Mouse (Mus musculus) liver, postnatal 0 days (tissue): ENCODE results near the gene Ppargc1a. TPM values are rescaled to one million over a fixed set of nuclear protein-coding genes. Genes with fewer than 3 reads are reported as not detected.
A peak's percentile ranks its signal among the peaks of the same experiment; 100 is the strongest.

Source experiments
- ATAC-seq: fragments of 200-750 bp; cut with Nextera tagmentation; 2 replicates; pipeline ENCODE4 v1.8.0; 2017; ENCODE audit warnings: mild to moderate bottlenecking, moderate library complexity
- DNase-seq: peaks from one replicate; pipeline ENCODE4 v3.0.0-alpha.2; 2016
- H3K27ac ChIP-seq: fragments of 300-500 bp; sonication (generic); 2 replicates; pipeline ENCODE4 v1.5.1; 2014; ENCODE audit warnings: antibody characterized with exemption, moderate library complexity, mild to moderate bottlenecking, low read depth
- H3K27me3 ChIP-seq: fragments of 300-500 bp; sonication (generic); 2 replicates; pipeline ENCODE4 v1.6.1; 2014; ENCODE audit warnings: low read length, control low read depth, mixed read lengths; ENCODE audit not compliant: insufficient read depth
- H3K36me3 ChIP-seq: fragments of 300-500 bp; sonication (generic); replicated peaks from 2 replicates; pipeline ENCODE4 v1.6.1; 2014; ENCODE audit warnings: mild to moderate bottlenecking, control low read depth, low read length, moderate library complexity, mixed read lengths; ENCODE audit not compliant: insufficient read depth
- H3K4me1 ChIP-seq: fragments of 300-500 bp; sonication (generic); 2 replicates; pipeline ENCODE4 v1.6.1; 2014; ENCODE audit warnings: antibody characterized with exemption, mild to moderate bottlenecking, control low read depth; ENCODE audit not compliant: insufficient read depth
- H3K4me2 ChIP-seq: fragments of 300-500 bp; sonication (generic); 2 replicates; pipeline ENCODE4 v1.6.1; 2014; ENCODE audit warnings: low read depth, mild to moderate bottlenecking, low read length, moderate library complexity, mixed read lengths
- H3K4me3 ChIP-seq: fragments of 300-500 bp; sonication (generic); 2 replicates; pipeline ENCODE4 v1.5.1; 2014; ENCODE audit warnings: low read depth, low read length
- H3K9ac ChIP-seq: fragments of 300-500 bp; sonication (generic); replicated peaks from 2 replicates; pipeline ENCODE4 v1.6.1; 2014; ENCODE audit warnings: mild to moderate bottlenecking, moderate library complexity
- H3K9me3 ChIP-seq: fragments of 300-500 bp; sonication (generic); 2 replicates; pipeline ENCODE4 v1.6.1; 2016; ENCODE audit warnings: mild to moderate bottlenecking, control low read depth, low read length, mixed read lengths
- CTCF ChIP-seq: sonication (generic); IDR thresholded peaks from 2 replicates; pipeline ENCODE4 v1.5.1; 2016; ENCODE audit warnings: antibody characterized with exemption, low read depth
- EP300 ChIP-seq: IDR thresholded peaks from 2 replicates; pipeline ENCODE4 v1.6.1; 2016; ENCODE audit warnings: antibody characterized with exemption, low read depth, mild to moderate bottlenecking
- WGBS: fragments of 180-500 bp; shearing (Covaris S2); extraction: QIAGEN DNeasy Blood & Tissue Kit; methylation state at CpG from one replicate; pipeline ENCODE4 v1.1.7; 2014; ENCODE audit not compliant: insufficient replicate concordance; 5-methylcytosine and 5-hydroxymethylcytosine counted together
- polyA plus RNA-seq: library from polyadenylated mRNA; unstranded; fragments of >200 nt; fragmentation: Nextera tagmentation; extraction: Ambion mirVana; gene quantifications from 2 replicates; pipeline ENCODE4 v1.2.1, GENCODE M21; 2015

Gene Ppargc1a
- polyA plus RNA-seq, 1 experiment from 2014 or later: 7.1 TPM

DNA sequence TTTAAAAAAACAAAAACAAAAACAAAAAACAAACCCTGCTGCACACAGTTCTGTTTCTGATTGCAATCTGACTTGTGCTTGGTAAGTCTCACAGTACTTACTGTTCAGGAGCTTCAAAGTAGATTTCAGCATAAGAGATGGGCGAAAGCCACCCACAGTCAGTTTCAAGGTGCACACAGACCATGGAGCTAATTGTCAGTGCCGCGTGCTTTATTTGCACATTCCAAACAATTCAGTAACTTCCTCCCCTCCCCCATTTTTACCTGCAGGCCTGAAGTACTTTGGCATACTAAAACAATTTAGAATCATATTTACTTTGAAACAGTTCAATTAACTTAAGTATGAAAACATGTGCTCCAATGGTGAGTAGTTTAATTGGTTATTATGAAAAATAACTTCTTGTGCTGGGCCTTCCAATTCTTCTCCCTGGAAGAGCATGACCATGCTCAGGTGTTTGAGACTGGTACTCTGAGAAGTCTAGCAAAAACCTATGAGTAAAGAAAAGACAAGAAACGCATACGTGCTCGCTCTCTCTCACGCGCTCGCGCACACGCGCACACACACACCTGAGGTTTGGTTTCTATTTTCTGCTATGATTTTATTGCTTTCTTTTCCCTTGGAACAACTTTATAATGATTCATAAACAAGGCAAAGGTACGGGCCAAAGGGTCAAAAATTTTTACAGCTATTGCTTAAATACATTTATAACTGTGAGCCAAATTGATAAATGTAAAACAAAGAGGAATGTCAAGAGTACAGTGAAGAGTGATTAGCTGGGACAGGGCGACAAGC lies 121.0 kb downstream of the Ppargc1a start:
- no peak for TF ChIP-seq CTCF
- TF ChIP-seq EP300: no peak
- H3K27ac ChIP-seq: peak overlapping the region; percentile 11; the same call in 1 of the 2 replicates
- 0 out of 2 replicates have a peak, but pooled peaks cover 2% of the 10 kb centered on the region for H3K4me1 ChIP-seq
- no peaks in the 10 kb centered on the region for H3K9me3 ChIP-seq
- peak; percentile 31; the same call in 1 of the 2 replicates for ATAC-seq
- H3K4me2 ChIP-seq: no peak overlapping the region
- H3K36me3 ChIP-seq: no peaks in the 10 kb centered on the region
- DNase-seq: no peak
- WGBS: 83% methylated on average over 14 of the region's 14 CpGs
- H3K9ac ChIP-seq: no peak overlapping the region
- no peaks in the 10 kb centered on the region for H3K27me3 ChIP-seq
- H3K4me3 ChIP-seq: no peak overlapping the region

DNA sequence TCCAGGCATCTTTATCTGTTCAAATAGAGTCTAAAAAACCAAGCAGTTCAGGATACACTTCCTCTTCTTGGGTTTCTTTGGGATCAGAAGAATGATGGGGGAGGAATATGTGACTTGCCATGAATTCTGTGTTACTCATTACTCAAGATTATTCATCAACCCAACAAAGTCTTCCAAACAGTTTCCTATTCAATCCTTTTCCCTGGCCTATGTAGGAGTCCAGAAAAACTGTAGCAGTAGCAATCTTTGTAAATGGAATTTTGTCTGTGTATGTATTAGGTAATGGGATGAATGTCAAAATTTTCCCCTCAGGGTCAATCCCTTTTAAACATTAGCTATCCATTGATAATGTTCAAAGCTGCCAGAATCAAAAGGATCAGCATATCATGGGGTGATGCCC lies 121.8 kb downstream of the Ppargc1a start:
- DNase-seq (no peak), ATAC-seq (peak; percentile 57)
- H3K36me3 ChIP-seq: no peaks in the 10 kb centered on the region
- no peak overlapping the region for H3K4me2 ChIP-seq
- H3K9ac ChIP-seq: no peak overlapping the region
- no peak for TF ChIP-seq EP300
- TF ChIP-seq CTCF: no peak
- 0 out of 2 replicates have a peak, but pooled peaks cover 2% of the 10 kb centered on the region for H3K4me1 ChIP-seq
- H3K27me3 ChIP-seq: no peaks in the 10 kb centered on the region
- no peak overlapping the region for H3K4me3 ChIP-seq
- peak overlapping the region; percentile 11; the same call in 1 of the 2 replicates for H3K27ac ChIP-seq
- H3K9me3 ChIP-seq: no peaks in the 10 kb centered on the region

- H3K9me3 ChIP-seq: no peaks in the 10 kb centered on the region
- no peaks in the 10 kb centered on the region for H3K4me1 ChIP-seq
- no peaks in the 10 kb centered on the region for H3K36me3 ChIP-seq
- no peak for ATAC-seq
- no peak for DNase-seq
- no peaks in the 10 kb centered on the region for H3K27me3 ChIP-seq
- H3K4me3 ChIP-seq: no peak overlapping the region
- H3K27ac ChIP-seq: no peak overlapping the region
- WGBS: 19% methylated on average over 4 of the region's 4 CpGs
- H3K4me2 ChIP-seq: no peak overlapping the region
- H3K9ac ChIP-seq: no peak overlapping the region
- no peak for TF ChIP-seq CTCF
- TF ChIP-seq EP300: no peak
Measured at GRCm38 (mm10) chr5:51439773-51440172, 127.8 kb downstream of the Ppargc1a start.

GRCm38 (mm10) chr5:51433905-51434304 lies 133.6 kb downstream of the Ppargc1a start:
- H3K4me2 ChIP-seq: no peak overlapping the region
- 76% methylated on average over 5 of the region's 5 CpGs for WGBS
- no peaks in the 10 kb centered on the region for H3K9me3 ChIP-seq
- no peak for TF ChIP-seq CTCF
- DNase-seq: no peak
- no peak for ATAC-seq
- no peak overlapping the region for H3K27ac ChIP-seq
- no peaks in the 10 kb centered on the region for H3K27me3 ChIP-seq
- no peaks in the 10 kb centered on the region for H3K36me3 ChIP-seq
- no peak overlapping the region for H3K9ac ChIP-seq
- no peak overlapping the region for H3K4me3 ChIP-seq
- no peaks in the 10 kb centered on the region for H3K4me1 ChIP-seq

- H3K27me3 ChIP-seq: no peaks in the 10 kb centered on the region
- DNase-seq (no peak), ATAC-seq (no peak)
- no peaks in the 10 kb centered on the region for H3K9me3 ChIP-seq
- H3K4me1 ChIP-seq: no peaks in the 10 kb centered on the region
- no peak overlapping the region for H3K4me3 ChIP-seq
- no peak overlapping the region for H3K9ac ChIP-seq
- WGBS: 65% methylated on average over 2 of the region's 2 CpGs
- no peaks in the 10 kb centered on the region for H3K36me3 ChIP-seq
- no peak overlapping the region for H3K4me2 ChIP-seq
- no peak overlapping the region for H3K27ac ChIP-seq
- TF ChIP-seq CTCF: no peak
- TF ChIP-seq EP300: no peak
Measured at GRCm38 (mm10) chr5:51432532-51432931, 135.0 kb downstream of the Ppargc1a start.

DNA sequence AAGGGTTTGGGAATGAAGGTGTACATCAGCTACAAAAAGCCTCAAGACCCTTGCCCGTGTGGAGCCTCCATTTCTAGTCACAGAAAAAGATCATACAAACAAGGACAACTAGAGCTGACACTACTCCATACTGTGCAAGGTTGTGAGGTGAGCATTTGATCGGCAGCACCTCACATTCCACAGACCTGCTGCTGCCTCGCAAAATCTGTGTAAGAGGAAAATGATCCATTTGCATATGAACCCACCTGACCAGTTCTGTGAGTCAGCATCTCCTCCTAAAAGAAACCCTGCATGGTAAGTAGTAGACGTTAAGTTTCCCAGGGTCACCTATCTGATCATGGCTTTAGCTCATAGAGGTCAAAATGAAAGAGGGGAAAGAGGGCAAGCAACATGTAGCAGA lies 135.5 kb downstream of the Ppargc1a start:
- Histone ChIP-seq H3K4me1 (no peaks in the 10 kb centered on the region), H3K9me3 (no peaks in the 10 kb centered on the region), H3K36me3 (no peaks in the 10 kb centered on the region), H3K27ac (no peak overlapping the region), H3K9ac (no peak overlapping the region), H3K4me3 (no peak overlapping the region), H3K27me3 (no peaks in the 10 kb centered on the region), H3K4me2 (no peak overlapping the region)
- TF ChIP-seq EP300 (no peak), CTCF (no peak)
- WGBS: 55% methylated on average over 4 of the region's 4 CpGs
- DNase-seq: no peak
- no peak for ATAC-seq
